In the genomic region with DNA sequence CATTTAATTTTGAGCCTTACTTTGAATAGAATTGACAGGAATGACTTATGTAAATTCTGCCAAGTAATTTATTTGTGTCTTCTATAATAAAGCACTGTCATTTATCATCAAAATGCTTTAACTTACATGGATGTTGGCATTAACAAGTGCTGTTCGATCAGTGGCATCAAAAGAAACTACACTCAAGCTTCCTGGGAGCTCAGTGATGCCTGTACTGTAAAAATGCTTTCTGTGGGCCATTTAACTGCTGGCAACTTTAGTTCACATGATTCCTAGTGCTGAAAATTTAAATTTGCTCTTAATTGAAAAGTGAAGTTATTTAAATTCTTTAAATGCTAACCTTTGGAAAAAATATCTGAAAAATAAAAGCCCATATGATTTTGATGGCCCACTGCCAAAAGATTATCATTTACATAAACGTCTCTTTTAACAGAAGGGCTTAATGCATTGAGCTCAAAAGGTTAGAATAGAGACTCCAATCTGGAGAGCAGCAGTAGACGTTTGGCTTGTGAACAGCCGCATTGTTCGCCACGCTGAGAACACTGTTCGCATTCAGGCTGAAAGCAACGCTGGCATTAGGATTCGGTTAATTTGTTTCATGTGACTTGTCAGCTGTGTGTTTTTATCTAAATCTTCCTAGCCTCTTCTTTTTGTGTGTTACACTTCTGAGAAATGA, we compare ENCODE assay signal across 8 mouse cellular contexts. TPM values are rescaled to one million over a fixed set of nuclear protein-coding genes. Genes with fewer than 3 reads are reported as not detected.
A peak's percentile ranks its signal among the peaks of the same experiment; 100 is the strongest.
DNase-seq lines count a peak whose midpoint lies in the region; ATAC-seq and TF ChIP-seq lines count a peak whose summit lies in the region.
"Had no signal": no experiment of that assay in that cellular context is flagged by ENCODE, and none has a peak within 500 bp of the region (broad histone marks: within the 10 kb centered on the region; RNA-seq: fewer than 3 reads in every experiment).

No protein-coding gene starts in this region.

- H3K4me3 ChIP-seq in embryonic facial prominence, embryonic 10.5 days, result no peak overlapping the region
- no peak overlapping the region for H3K4me3 ChIP-seq in forebrain, postnatal 0 days (ENCODE audit: low read depth, low read length)
- no peak overlapping the region for H3K4me3 ChIP-seq in midbrain, postnatal 0 days (ENCODE audit: low read depth, low read length)

- no peaks in the 10 kb centered on the region for H3K9me3 ChIP-seq in embryonic facial prominence, embryonic 10.5 days
- no peaks in the 10 kb centered on the region for H3K9me3 ChIP-seq in forebrain, postnatal 0 days (ENCODE audit: low read length)
- no peaks in the 10 kb centered on the region for H3K9me3 ChIP-seq in midbrain, postnatal 0 days (ENCODE audit: low read length)

- WGBS in embryonic facial prominence, embryonic 10.5 days, result 32% methylated on average over 9 of the region's 9 CpGs
- 3% methylated on average over 9 of the region's 9 CpGs for WGBS in forebrain, postnatal 0 days
- 15% methylated on average over 9 of the region's 9 CpGs for WGBS in midbrain, postnatal 0 days

- no peaks in the 10 kb centered on the region for H3K27me3 ChIP-seq in embryonic facial prominence, embryonic 10.5 days (replicated peaks; ENCODE audit: low read depth, poor library complexity, severe bottlenecking)
- no peaks in the 10 kb centered on the region for H3K27me3 ChIP-seq in forebrain, postnatal 0 days (ENCODE audit: insufficient read depth, low read length)
- H3K27me3 ChIP-seq in midbrain, postnatal 0 days (ENCODE audit: insufficient read depth, low read length), result no peaks in the 10 kb centered on the region

- no peak for TF ChIP-seq CTCF in forebrain, postnatal 0 days (IDR thresholded peaks at IDR 0.05; ENCODE audit: low read depth)
- no peak for TF ChIP-seq CTCF in midbrain, postnatal 0 days (IDR thresholded peaks at IDR 0.05)

- DNase-seq in layer of hippocampus, adult 11-12 months (ENCODE audit: low spot score), result peak; percentile 48
- no peak for DNase-seq in layer of hippocampus, postnatal 25 days (ENCODE audit: extremely low spot score in 1 of 2, low spot score in 1 of 2)
- peak; percentile 37 for DNase-seq in embryonic facial prominence, embryonic 10.5 days (ENCODE audit: low spot score)
- DNase-seq in forebrain, postnatal 0 days, result peak; percentile 80
- peak; percentile 85 for DNase-seq in midbrain, postnatal 0 days (ENCODE audit: low spot score)
- DNase-seq in heart, postnatal 4 days, result no peak
- no peak for DNase-seq in thymus, postnatal 0 days (ENCODE audit: low spot score)

- no peak overlapping the region for H3K27ac ChIP-seq in embryonic facial prominence, embryonic 10.5 days (replicated peaks)
- H3K27ac ChIP-seq in forebrain, postnatal 0 days (ENCODE audit: low read depth, low read length), result 0 out of 2 replicates have a peak overlapping the region, but pooled peaks have one; percentile 9
- peak overlapping the region; percentile 9; the same call in 1 of the 2 replicates for H3K27ac ChIP-seq in midbrain, postnatal 0 days (ENCODE audit: low read depth, low read length)
- H3K27ac ChIP-seq: liver, embryonic 14.5 days had no signal

- peak; percentile 88 for ATAC-seq in forebrain, postnatal 0 days
- 0 out of 2 replicates have a peak, but pooled peaks have one; percentile 56 for ATAC-seq in midbrain, postnatal 0 days (ENCODE audit: low FRiP score)

- no peak overlapping the region for H3K4me2 ChIP-seq in forebrain, postnatal 0 days (ENCODE audit: low read depth)
- no peak overlapping the region for H3K4me2 ChIP-seq in midbrain, postnatal 0 days (ENCODE audit: low read depth, low read length, poor library complexity, severe bottlenecking)

- H3K9ac ChIP-seq in forebrain, postnatal 0 days, result no peak overlapping the region
- H3K9ac ChIP-seq in midbrain, postnatal 0 days (replicated peaks; ENCODE audit: low read length, poor library complexity, severe bottlenecking), result no peak overlapping the region
- H3K9ac ChIP-seq: liver, embryonic 14.5 days had no signal

- peaks cover 6% of the 10 kb centered on the region; the same call in 1 of the 2 replicates for H3K36me3 ChIP-seq in embryonic facial prominence, embryonic 10.5 days (replicated peaks)
- peaks cover 35% of the 10 kb centered on the region for H3K36me3 ChIP-seq in forebrain, postnatal 0 days (ENCODE audit: insufficient read depth)
- peaks cover 32% of the 10 kb centered on the region for H3K36me3 ChIP-seq in midbrain, postnatal 0 days (ENCODE audit: insufficient read depth, low read length)

- H3K4me1 ChIP-seq in embryonic facial prominence, embryonic 10.5 days, result peaks cover 16% of the 10 kb centered on the region
- peaks cover 8% of the 10 kb centered on the region for H3K4me1 ChIP-seq in forebrain, postnatal 0 days (ENCODE audit: insufficient read depth)
- peaks cover 3% of the 10 kb centered on the region; the same call in 1 of the 2 replicates for H3K4me1 ChIP-seq in midbrain, postnatal 0 days (ENCODE audit: insufficient read depth, low read length)

RNA-seq across cellular contexts. Expression of a gene that starts 59.1 kb away (rescaled TPM):
- total RNA-seq in layer of hippocampus, postnatal 25 days (2021), result 100 to 1,000 TPM; 305 to 349 TPM
- 18.9 and 19.0 TPM in 2 replicates for polyA plus RNA-seq in embryonic facial prominence, embryonic 10.5 days (2016; fragmentation: Nextera tagmentation; extraction: Ambion mirVana)
- total RNA-seq in forebrain, postnatal 0 days (2014; rRNA removed), result 307 and 394 TPM in 2 replicates
- 82.2 and 103 TPM in 2 replicates for polyA plus RNA-seq in forebrain, postnatal 0 days (2015; fragmentation: Nextera tagmentation; extraction: Ambion mirVana)
- 295 and 357 TPM in 2 replicates for total RNA-seq in midbrain, postnatal 0 days (2014; rRNA removed)
- polyA plus RNA-seq in midbrain, postnatal 0 days (2015; fragmentation: Nextera tagmentation; extraction: Ambion mirVana), result 98.2 and 104 TPM in 2 replicates
- total RNA-seq in heart, postnatal 4 days (2021), result 100 to 1,000 TPM; 109 to 123 TPM
- 14.2 and 15.8 TPM in 2 replicates for polyA plus RNA-seq in thymus, postnatal 0 days (2015; fragmentation: Nextera tagmentation; extraction: Ambion mirVana)

Comparison
In these comparisons a context has a peak if more than half of its experiments do, and no peak if none do; other contexts are left out.
1. DNase-seq: peak in layer of hippocampus, adult 11-12 months (single experiment), embryonic facial prominence, embryonic 10.5 days (single experiment), forebrain, postnatal 0 days (single experiment) and midbrain, postnatal 0 days (single experiment); none in layer of hippocampus, postnatal 25 days (0 of 2), heart, postnatal 4 days (single experiment) and thymus, postnatal 0 days (single experiment).